Comparison of ENCODE assay signal across 8 mouse cellular contexts in the genomic region with DNA sequence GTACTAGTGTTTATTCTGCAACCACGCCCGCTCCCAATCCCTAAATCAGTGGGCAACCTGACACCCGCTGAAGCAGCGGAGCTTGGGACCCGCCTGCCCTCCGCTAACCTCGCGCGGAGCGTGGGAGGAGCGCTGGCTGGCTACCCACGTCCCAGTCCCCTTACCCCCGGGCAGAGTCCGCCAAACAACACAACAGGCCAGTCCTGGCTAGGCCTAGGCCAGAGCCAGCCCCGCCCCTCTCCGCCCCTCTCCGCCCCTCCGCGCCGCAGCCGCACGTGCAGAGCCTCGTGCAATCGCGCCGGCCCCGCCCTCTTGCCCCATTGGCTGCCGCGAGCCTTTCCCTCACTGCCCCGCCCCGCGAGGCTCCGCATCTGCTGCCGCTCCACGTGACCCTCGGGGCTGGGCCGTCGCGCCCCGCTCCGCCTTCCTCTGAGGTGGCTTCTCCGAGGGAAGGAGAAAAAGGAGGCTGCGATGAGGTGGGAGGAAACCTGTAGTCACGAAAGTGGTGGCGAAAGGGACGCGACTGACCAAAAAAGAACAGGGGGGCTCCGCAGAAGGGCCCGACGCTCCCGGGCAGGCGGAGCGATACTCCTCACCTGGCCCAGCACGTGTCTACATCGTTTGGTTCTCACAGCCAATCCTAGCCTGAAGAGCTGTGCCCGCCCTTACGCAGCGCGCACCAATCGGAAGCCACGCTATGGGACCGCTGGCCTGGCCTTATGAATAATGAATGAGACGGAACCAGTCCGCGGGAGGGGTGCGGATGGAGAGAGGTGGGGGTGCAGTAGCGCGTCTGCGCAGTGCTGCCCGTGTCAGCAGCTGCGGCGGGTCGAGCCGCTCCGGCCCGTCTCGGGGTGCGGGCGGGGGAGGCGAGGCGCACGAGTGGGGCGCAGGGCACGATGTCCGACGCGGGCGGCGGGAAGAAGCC. TPM values are rescaled to one million over a fixed set of nuclear protein-coding genes. Genes with fewer than 3 reads are reported as not detected.
A peak's percentile ranks its signal among the peaks of the same experiment; 100 is the strongest.
DNase-seq lines count a peak whose midpoint lies in the region; ATAC-seq lines count a peak whose summit lies in the region.

No protein-coding gene starts in this region.

- no peaks in the 10 kb centered on the region for H3K9me3 ChIP-seq in hindbrain, embryonic 12.5 days (replicated peaks)

- peak overlapping the region; percentile 82 for H3K27ac ChIP-seq in hindbrain, embryonic 12.5 days

- H3K27me3 ChIP-seq in hindbrain, embryonic 12.5 days: no peaks in the 10 kb centered on the region

- peak; percentile 99 for ATAC-seq in hindbrain, embryonic 12.5 days (ENCODE audit: low FRiP score)

- H3K4me2 ChIP-seq in hindbrain, embryonic 12.5 days (replicated peaks): peak overlapping the region; percentile 88

- peaks cover 43% of the 10 kb centered on the region for H3K4me1 ChIP-seq in hindbrain, embryonic 12.5 days

- WGBS in hindbrain, embryonic 12.5 days: under 1% methylated on average over 89 of the region's 89 CpGs

- peak overlapping the region; percentile 70 for H3K4me3 ChIP-seq in hindbrain, embryonic 12.5 days

- peak; percentile 98 for DNase-seq in NIH3T3 (ENCODE audit: low read depth)
- DNase-seq in cerebellum, postnatal 10 days: peak; percentile 100
- DNase-seq in frontal cortex, postnatal 10 days (ENCODE audit: low spot score in 2 of 2): peak; percentile 97 to 99
- DNase-seq in layer of hippocampus, postnatal 14 days (ENCODE audit: low spot score in 2 of 2): peak; percentile 97 to 99
- peak; percentile 99 for DNase-seq in lung, postnatal 14 days
- peak; percentile 98 for DNase-seq in retina, adult 2 months (ENCODE audit: low read depth, low spot score)
- peak; percentile 95 to 98 for DNase-seq in thymus, postnatal 36 days

- H3K9ac ChIP-seq in hindbrain, embryonic 12.5 days: peak overlapping the region; percentile 85

- H3K36me3 ChIP-seq in hindbrain, embryonic 12.5 days: peaks cover 10% of the 10 kb centered on the region

RNA-seq across cellular contexts. Expression of a gene that starts 8.7 kb away (rescaled TPM):
- 30.0 and 31.9 TPM in 2 replicates for polyA plus RNA-seq in hindbrain, embryonic 12.5 days (2016; fragmentation: Nextera tagmentation; extraction: Ambion mirVana)
- total RNA-seq in layer of hippocampus, postnatal 14 days (2021): 100 to 1,000 TPM; 184 TPM

RNA-seq across cellular contexts. Expression of a gene that starts 47.7 kb away (rescaled TPM):
- polyA plus RNA-seq in hindbrain, embryonic 12.5 days (2016; fragmentation: Nextera tagmentation; extraction: Ambion mirVana): 20.4 and 21.2 TPM in 2 replicates
- 10 to 100 TPM; 24.6 to 31.6 TPM for total RNA-seq in layer of hippocampus, postnatal 14 days (2021)

Comparison
In these comparisons a context has a peak if more than half of its experiments do, and no peak if none do; other contexts are left out.
1. Peak in every context shown above with its lines: DNase-seq, ATAC-seq, H3K4me3 ChIP-seq and H3K27ac ChIP-seq.